ENCODE assay signal across 14 mouse cellular contexts in genomic region chr6:141200173-141200615, GRCm38 (mm10). TPM values are rescaled to one million over a fixed set of nuclear protein-coding genes. Genes with fewer than 3 reads are reported as not detected.
A peak's percentile ranks its signal among the peaks of the same experiment; 100 is the strongest.
DNase-seq lines count a peak whose midpoint lies in the region; ATAC-seq lines count a peak whose summit lies in the region.
"Had no signal": no experiment of that assay in that cellular context is flagged by ENCODE, and none has a peak within 500 bp of the region (broad histone marks: within the 10 kb centered on the region; RNA-seq: fewer than 3 reads in every experiment).

No protein-coding gene starts in this region.

- no peak overlapping the region for H3K4me2 ChIP-seq in heart, embryonic 11.5 days
- no peak overlapping the region for H3K4me2 ChIP-seq in lung, embryonic 16.5 days (ENCODE audit: low read depth, low read length)
- no peak overlapping the region for H3K4me2 ChIP-seq in hindbrain, embryonic 14.5 days (replicated peaks)
- H3K4me2 ChIP-seq in midbrain, embryonic 16.5 days (ENCODE audit: low read length): no peak overlapping the region
- H3K4me2 ChIP-seq: liver, embryonic 13.5 days had no signal

- no peak overlapping the region for H3K9ac ChIP-seq in heart, embryonic 11.5 days (ENCODE audit: low read depth, low read length)
- H3K9ac ChIP-seq in lung, embryonic 16.5 days (ENCODE audit: low read length): no peak overlapping the region
- no peak overlapping the region for H3K9ac ChIP-seq in hindbrain, embryonic 14.5 days
- H3K9ac ChIP-seq in midbrain, embryonic 16.5 days (ENCODE audit: low read depth, low read length): no peak overlapping the region
- H3K9ac ChIP-seq: liver, embryonic 13.5 days had no signal

- H3K4me1 ChIP-seq in heart, embryonic 11.5 days (ENCODE audit: control insufficient read depth, insufficient read depth, low read length): no peaks in the 10 kb centered on the region
- H3K4me1 ChIP-seq in lung, embryonic 16.5 days (replicated peaks; ENCODE audit: control insufficient read depth, insufficient read depth, low read length): no peaks in the 10 kb centered on the region
- H3K4me1 ChIP-seq in hindbrain, embryonic 14.5 days (replicated peaks; ENCODE audit: control insufficient read depth, insufficient read depth, low read length): no peaks in the 10 kb centered on the region
- H3K4me1 ChIP-seq in midbrain, embryonic 16.5 days (ENCODE audit: control insufficient read depth, insufficient read depth, low read length): no peaks in the 10 kb centered on the region
- H3K4me1 ChIP-seq: liver, embryonic 13.5 days had no signal

- no peak overlapping the region for H3K4me3 ChIP-seq in heart, embryonic 11.5 days (ENCODE audit: low read depth, low read length)
- H3K4me3 ChIP-seq in lung, embryonic 16.5 days (ENCODE audit: low read length): no peak overlapping the region
- H3K4me3 ChIP-seq in hindbrain, embryonic 14.5 days (replicated peaks; ENCODE audit: low read length): no peak overlapping the region
- no peak overlapping the region for H3K4me3 ChIP-seq in midbrain, embryonic 16.5 days (ENCODE audit: low read depth, low read length)
- H3K4me3 ChIP-seq: liver, embryonic 13.5 days had no signal

- ATAC-seq in heart, embryonic 11.5 days (replicated peaks; ENCODE audit: insufficient number of reproducible peaks, low FRiP score, low TSS enrichment): peak; percentile 59
- 0 out of 2 replicates have a peak, but pooled peaks have one; percentile 49 for ATAC-seq in lung, embryonic 16.5 days (ENCODE audit: low read depth)
- peak; percentile 59; the same call in 1 of the 2 replicates for ATAC-seq in hindbrain, embryonic 14.5 days (ENCODE audit: low FRiP score)
- ATAC-seq in midbrain, embryonic 16.5 days: 0 out of 2 replicates have a peak, but pooled peaks have one; percentile 25
- ATAC-seq in megakaryocyte, adult 5-6 weeks (ENCODE audit: poor library complexity, severe bottlenecking): no peak

- no peaks in the 10 kb centered on the region for H3K9me3 ChIP-seq in heart, embryonic 11.5 days (replicated peaks; ENCODE audit: control insufficient read depth, low read length)
- no peaks in the 10 kb centered on the region for H3K9me3 ChIP-seq in lung, embryonic 16.5 days (ENCODE audit: control insufficient read depth, low read length)
- H3K9me3 ChIP-seq in hindbrain, embryonic 14.5 days (ENCODE audit: control insufficient read depth, low read length): no peaks in the 10 kb centered on the region
- no peaks in the 10 kb centered on the region for H3K9me3 ChIP-seq in midbrain, embryonic 16.5 days (replicated peaks; ENCODE audit: control insufficient read depth, low read length, poor library complexity, severe bottlenecking)
- H3K9me3 ChIP-seq: liver, embryonic 13.5 days had no signal

- no peaks in the 10 kb centered on the region for H3K27me3 ChIP-seq in heart, embryonic 11.5 days (ENCODE audit: control insufficient read depth, insufficient read depth, low read length)
- H3K27me3 ChIP-seq in lung, embryonic 16.5 days (ENCODE audit: control insufficient read depth, insufficient read depth, low read depth, low read length): no peaks in the 10 kb centered on the region
- no peaks in the 10 kb centered on the region for H3K27me3 ChIP-seq in hindbrain, embryonic 14.5 days (ENCODE audit: control insufficient read depth, insufficient read depth, low read length)
- H3K27me3 ChIP-seq in midbrain, embryonic 16.5 days (ENCODE audit: control insufficient read depth, insufficient read depth, low read depth, low read length): no peaks in the 10 kb centered on the region
- H3K27me3 ChIP-seq: liver, embryonic 13.5 days had no signal

- DNase-seq in heart, postnatal 10 days: no peak
- no peak for DNase-seq in lung, postnatal 25 days (ENCODE audit: low spot score)
- no peak for DNase-seq in hindbrain, embryonic 14.5 days (ENCODE audit: low spot score)
- no peak for DNase-seq in testis, postnatal 14 days (ENCODE audit: low spot score)
- DNase-seq: cerebellum, postnatal 25 days; gastrocnemius, postnatal 36 days; kidney, postnatal 10 days; layer of hippocampus, postnatal 36 days; liver, embryonic 13.5 days had no signal

- no peak overlapping the region for H3K27ac ChIP-seq in heart, embryonic 11.5 days (ENCODE audit: low read depth, low read length)
- no peak overlapping the region for H3K27ac ChIP-seq in lung, embryonic 16.5 days (ENCODE audit: low read length)
- no peak overlapping the region for H3K27ac ChIP-seq in hindbrain, embryonic 14.5 days
- H3K27ac ChIP-seq in midbrain, embryonic 16.5 days (ENCODE audit: low read length): no peak overlapping the region
- H3K27ac ChIP-seq: liver, embryonic 13.5 days had no signal

- intact Hi-C loops in heart, postnatal 10 days (cut with DNase I): no loop called here

- no peaks in the 10 kb centered on the region for H3K36me3 ChIP-seq in heart, embryonic 11.5 days (ENCODE audit: control insufficient read depth, insufficient read depth, low read length)
- no peaks in the 10 kb centered on the region for H3K36me3 ChIP-seq in lung, embryonic 16.5 days (ENCODE audit: control insufficient read depth, insufficient read depth, low read length)
- H3K36me3 ChIP-seq in hindbrain, embryonic 14.5 days (replicated peaks; ENCODE audit: control insufficient read depth, insufficient read depth): no peaks in the 10 kb centered on the region
- no peaks in the 10 kb centered on the region for H3K36me3 ChIP-seq in midbrain, embryonic 16.5 days (ENCODE audit: control insufficient read depth, insufficient read depth, low read length)
- H3K36me3 ChIP-seq: liver, embryonic 13.5 days had no signal

RNA-seq across cellular contexts. Expression of gene Pde3a, which starts 48.9 kb away (rescaled TPM):
- 9.9 and 10.7 TPM in 2 replicates for polyA plus RNA-seq in heart, embryonic 11.5 days (2014; fragmentation: Nextera tagmentation; extraction: Ambion mirVana)
- 10 to 100 TPM; 69.9 to 71.6 TPM for total RNA-seq in heart, postnatal 10 days (2021)
- polyA plus RNA-seq in lung, embryonic 16.5 days (2015; fragmentation: Nextera tagmentation; extraction: Ambion mirVana): 4.4 and 4.8 TPM in 2 replicates
- 2.5 and 2.7 TPM in 2 replicates for polyA plus RNA-seq in hindbrain, embryonic 14.5 days (2014; fragmentation: Nextera tagmentation; extraction: Ambion mirVana)
- 2.1 and 2.3 TPM in 2 replicates for polyA plus RNA-seq in midbrain, embryonic 16.5 days (2015; fragmentation: Nextera tagmentation; extraction: Ambion mirVana)
- not detected in 2 replicates for total RNA-seq in megakaryocyte, adult 5-6 weeks (2015)
- total RNA-seq in megakaryocyte, adult 5-6 weeks (2017): not detected in 2 replicates
- total RNA-seq: megakaryocyte-erythroid progenitor cell, adult 5-6 weeks had no signal
